Mouse (Mus musculus) left cerebral cortex, postnatal 10 days (tissue): ENCODE results near the gene Amotl1. TPM values are rescaled to one million over a fixed set of nuclear protein-coding genes. Genes with fewer than 3 reads are reported as not detected.
"Not testable (repeated sequence)": the region's sequence is repeated elsewhere in the genome, so short reads cannot be mapped to it uniquely, and the experiment has no call there.

Source experiments
- DNase-seq, 2 experiments: peaks; one replicate each; pipeline ENCODE4 v3.0.0; 2021 to 2022; ENCODE audit warnings: low spot score in 2 of 2, mixed read lengths in 1 of 2; ENCODE audit errors: extremely low spot score in 1 of 2
- intact Hi-C: fragments of 180-260 bp; cut with DNase I; formaldehyde crosslinking; loops from one replicate; pipeline ENCODE4 v1.15.1; 2025
- total RNA-seq, 2 experiments: library from RNA; stranded (reverse); gene quantifications; 2 replicates each; pipeline ENCODE4 v1.2.3; 2021

The Amotl1 gene
- total RNA-seq, 2 experiments from 2014 or later, result 12.9 to 13.9 TPM

DNA sequence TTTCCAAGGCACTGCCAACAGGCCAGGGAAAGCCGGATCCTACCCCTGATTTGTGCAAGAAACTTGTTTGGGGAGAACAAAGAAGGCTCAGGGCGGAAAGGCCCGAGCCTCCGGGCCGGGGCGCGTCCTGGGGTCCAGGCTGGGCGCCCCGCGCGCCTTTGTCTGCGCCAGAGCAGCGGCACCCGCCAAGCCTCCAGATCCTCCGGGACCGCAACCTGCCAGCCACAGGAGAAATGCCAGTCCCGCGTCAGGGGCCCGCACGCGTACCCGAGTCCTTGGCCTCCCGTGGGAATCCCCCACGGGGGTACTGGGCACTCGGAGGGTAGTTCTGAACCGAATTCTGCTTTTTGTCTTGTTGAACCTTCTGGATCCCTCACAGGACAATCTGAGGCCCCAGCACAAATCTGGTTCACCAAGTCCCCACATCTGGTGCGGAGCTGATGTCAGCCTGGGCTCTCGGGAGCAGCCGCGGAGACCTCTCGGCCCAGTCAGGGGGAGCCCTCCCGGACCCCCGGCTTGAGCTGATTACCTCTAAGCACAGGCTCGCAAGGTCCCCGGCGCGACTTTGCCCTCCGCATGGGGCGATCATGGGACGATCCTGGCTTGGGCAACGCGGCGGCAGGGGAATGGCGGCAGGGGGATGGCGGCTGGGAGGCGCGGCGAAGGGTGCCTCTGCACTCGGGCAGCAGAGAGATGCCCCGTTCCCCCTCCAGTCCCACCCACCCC, 30.5 kb downstream of the Amotl1 start:
- DNase-seq, result peak in 1 of 2 experiments; percentile 60
- intact Hi-C loops, result no loop called here

DNA sequence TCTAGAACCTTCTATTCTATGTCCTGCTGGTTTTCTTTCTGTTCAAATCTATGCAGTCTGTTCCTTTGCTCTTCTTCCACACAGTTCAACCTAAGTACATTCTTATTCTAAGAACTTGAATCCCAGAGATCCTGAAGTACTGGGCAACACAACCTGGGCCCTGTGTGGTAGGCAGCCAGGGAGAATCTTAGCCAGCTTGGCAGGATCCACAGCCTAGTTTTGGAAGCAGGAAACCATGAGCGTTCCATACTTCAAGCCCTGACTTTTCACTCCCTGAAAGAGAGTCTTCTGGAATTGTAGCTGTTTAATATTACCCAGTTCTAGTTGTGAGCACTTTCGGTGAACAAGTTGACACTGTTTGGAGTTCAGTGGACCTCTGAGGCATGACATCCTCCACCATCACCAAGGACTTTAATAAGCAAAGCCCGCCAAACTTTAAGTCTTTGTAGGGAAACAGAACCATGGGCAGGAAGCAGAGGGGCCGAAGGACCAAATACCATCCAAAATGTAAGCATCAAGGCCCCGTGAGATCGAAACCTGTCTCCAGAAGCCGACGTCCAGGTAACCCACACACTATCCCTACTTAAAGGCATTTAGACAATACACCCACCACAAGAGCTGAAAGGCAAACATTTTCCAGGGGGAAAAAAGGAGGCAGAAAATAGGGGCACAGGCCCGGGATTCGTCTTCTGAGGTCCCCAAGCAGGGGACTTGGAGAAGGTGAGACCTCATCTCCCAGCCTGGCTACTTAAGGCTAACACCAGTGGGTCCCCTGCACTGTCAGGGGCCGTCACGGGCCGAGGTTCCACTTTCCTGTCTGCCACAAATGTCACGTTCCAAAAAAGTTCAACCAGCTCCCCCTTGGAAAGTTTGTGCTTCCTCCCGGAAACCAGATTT, 31.3 kb downstream of the Amotl1 start:
- DNase-seq, result no peak
- intact Hi-C loops, result no loop called here

DNA sequence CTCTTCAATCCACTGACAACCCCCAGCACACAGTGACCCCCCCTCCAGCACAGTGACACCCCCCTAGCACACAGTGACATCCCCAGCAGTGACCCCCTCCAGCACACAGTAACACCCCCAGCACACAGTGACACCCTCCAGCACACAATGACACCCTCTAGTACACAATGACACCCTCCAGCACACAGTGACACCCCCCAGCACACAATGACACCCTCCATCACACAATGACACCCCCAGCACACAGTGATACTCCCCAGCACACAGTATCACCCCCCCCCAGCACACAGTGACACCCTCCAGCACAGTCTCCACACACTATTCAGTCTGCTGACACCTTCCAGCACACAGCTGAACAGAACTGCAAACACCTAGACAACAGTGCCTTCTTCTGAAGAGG, 32.3 kb downstream of the Amotl1 start:
- DNase-seq, result no peak
- intact Hi-C loops, result no loop called here

DNA sequence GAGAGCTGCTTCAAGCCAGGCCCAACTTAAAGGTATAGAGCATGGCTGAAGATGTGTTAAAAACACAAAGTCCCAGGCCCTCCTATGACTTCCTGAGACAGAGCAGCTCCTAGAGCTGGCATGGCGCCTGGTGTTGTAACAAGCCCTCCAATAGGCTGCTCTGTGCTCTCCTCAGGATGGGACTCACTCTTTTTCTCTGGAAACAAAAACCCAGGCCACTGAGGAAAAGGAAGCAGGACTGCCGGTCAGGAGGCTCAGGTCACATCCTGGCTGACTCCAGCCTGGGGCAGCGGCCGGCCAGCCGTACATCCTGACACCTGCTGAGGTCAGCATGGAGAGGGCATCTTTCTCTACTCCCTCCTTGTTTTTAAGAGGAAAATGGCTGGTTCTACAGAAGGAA, 36.3 kb downstream of the Amotl1 start:
- intact Hi-C loops, result no loop called here
- DNase-seq, result peak in 1 of 2 experiments; percentile 71

DNA sequence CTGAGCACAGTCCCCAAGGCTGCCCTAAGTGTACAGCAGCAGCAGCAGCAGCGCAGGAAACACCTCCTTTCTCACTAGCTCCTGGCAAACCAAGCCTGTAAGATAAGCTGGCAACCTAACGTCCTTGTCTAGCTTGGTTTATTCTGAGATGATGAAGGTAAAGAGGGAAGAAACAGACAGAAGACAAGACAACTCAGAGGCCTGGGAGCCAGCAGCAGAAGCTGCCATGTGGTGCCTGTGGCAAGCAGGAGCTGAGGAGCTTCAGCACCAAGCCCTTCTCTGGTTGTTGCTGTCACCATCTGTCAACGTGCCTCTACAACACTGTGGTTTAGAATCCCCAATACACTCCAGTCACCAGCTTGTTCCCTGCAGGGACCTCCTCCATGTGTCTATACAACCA, 37.4 kb downstream of the Amotl1 start:
- no peak for DNase-seq
- intact Hi-C loops, result no loop called here

DNA sequence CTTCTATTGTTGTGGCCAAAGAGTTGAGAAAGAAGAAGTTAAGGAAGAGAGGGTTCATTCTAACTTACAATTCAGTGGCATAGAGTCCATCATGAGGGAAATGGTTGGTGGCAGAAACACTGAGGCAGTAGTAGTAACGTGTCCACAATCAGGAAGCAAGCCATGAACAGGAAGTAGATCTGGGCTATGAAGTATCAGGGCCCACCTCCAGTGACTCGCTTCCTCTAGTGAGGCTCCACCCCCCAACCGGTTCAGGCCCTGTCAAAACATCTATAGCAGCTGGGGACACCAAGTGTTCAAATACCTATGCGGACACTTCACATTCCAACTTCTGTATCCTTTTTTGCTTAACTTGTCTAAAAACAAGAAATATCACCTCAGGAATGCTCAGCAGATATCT, 38.9 kb downstream of the Amotl1 start:
- intact Hi-C loops, result no loop called here
- no peak for DNase-seq

DNA sequence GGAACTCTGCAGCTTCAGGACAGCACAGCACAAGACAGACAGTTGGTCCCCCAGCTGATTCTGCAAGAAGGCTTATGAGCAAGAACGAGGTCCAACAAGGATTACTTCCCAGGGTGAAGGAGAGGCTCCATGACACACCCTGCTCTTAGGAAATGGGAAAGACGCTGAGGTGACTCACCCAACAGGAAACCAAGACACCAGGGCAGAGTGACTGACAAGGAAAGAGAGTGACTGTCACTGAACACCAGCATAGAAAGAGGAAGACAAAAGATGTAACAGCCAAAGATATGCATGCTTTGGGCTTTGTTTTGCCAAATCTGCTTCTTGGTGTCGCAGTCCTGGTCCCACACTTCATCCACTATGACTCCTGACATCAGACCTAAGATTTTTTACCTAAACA, 40.5 kb downstream of the Amotl1 start:
- intact Hi-C loops, result no loop called here

DNA sequence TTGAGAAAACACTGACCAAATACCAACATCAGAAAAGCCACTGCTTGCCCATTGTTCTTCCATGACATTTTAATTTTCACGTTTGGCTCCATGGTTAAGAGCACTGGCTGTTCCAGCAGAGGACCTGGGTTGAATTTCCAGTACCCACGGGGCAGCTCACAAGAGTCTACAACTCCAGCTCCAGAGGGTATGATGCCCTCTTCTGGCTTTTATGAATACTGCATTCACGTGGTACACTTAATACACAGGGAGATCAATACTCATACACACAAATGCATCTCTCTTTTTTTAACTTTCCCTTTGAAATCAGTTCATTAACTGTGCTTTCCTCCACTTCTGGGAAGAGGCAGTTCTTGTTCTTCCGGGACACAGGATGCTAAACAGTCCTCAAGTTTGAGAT, 41.4 kb downstream of the Amotl1 start:
- no peak for DNase-seq
- intact Hi-C loops, result no loop called here

More for the DNA sequence above, 40.5 kb downstream of the Amotl1 start:
- DNase-seq, result no peak

DNA sequence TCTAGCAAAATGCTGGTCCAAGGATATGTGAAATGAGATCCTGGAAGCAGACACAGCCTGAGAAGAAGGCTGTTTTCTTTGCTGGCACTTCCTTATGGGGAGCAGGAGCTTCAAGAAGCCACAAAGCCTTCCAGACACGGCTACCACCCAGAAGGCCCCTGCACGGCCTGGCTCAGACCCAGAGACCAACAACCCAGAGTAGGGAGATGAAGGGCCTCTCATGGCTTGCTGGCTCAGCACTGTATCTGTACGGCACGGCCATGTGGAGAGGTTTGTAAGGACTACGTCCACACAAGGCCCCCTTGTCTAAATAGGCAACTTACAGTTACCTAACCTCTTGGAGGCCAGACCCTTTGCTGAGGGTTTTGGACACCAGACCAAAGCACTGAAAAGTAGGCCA, 45.1 kb downstream of the Amotl1 start:
- intact Hi-C loops, result no loop called here
- peak in 1 of 2 experiments; percentile 43 for DNase-seq

DNA sequence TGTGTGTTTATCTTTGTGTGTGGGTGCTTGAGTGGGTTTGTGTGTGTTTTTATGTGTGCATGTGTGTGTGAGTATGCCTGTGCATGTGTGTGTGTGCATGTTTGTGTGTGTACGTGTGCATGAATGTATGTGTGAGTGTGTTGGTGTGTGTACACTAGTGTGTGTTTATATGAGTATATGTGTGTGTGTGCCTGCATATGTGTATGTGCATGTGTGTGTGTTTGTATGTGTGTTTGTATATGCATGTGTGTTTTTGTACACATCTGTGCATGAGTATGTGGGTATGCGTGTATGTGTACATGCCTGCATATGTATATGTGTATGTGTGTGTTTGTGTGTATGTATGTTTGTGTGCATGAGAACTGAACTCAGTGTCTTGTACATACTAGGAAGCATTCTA, 46.7 kb downstream of the Amotl1 start:
- intact Hi-C loops, result no loop called here
- no peak for DNase-seq

DNA sequence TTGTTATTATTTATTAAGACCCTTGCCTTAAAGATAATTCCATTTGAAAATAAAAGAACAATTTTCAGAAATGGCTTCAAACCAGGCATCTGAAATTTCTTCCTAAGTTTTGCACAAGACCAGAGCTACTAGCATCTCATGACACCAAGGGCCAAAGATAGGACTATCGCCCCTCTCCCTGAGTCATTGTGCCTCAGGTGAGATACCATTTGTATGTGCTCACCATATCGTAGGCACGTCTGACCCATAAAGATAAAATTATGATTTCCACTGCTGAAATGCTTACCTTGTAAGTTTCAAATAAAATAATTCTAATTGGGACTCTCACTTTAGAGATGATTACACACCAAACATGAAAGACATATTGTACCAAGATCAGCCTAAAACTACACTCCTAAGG, 47.4 kb downstream of the Amotl1 start:
- intact Hi-C loops, result no loop called here
- DNase-seq, result no peak

DNA sequence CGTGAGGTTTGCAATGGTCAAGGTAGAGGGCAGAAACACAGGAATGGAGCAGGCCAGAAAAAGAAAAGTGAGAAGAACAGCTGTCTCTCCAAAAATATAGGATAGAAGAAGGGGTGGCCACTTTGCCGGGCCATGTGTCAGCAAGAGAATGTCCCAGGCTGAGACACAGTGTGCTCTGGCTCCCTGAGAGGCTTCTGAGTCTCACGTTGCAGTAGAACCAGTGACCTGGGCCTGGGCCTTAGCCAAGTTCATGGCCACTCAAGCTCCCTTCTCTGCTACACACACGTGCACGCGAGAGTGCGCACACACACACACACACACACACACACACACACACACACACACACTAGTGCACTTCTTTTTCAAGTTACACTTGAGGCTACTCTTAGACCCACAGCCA, 48.0 kb downstream of the Amotl1 start:
- no peak for DNase-seq
- intact Hi-C loops, result no loop called here

DNA sequence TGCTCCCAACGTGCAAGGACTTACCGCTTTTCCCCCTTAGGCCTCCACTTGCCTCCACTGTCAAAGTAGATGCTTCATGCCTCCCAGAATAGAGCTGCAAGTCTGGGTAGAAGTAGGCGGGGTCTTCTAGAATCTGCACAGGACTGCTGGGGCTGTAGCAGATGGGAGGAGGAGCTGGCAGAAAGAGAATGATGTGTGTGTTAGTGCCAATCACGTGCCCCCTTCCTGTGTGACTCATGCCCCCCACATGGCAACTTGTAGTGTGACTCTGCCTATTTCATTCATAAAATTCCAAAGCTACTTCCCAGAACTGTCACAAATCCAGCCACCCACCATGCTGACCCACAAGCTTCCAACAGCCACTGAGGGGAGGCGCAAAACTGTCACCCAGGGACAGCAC, 48.4 kb downstream of the Amotl1 start:
- DNase-seq, result peak; percentile 30 to 40
- intact Hi-C loops, result no loop called here

DNA sequence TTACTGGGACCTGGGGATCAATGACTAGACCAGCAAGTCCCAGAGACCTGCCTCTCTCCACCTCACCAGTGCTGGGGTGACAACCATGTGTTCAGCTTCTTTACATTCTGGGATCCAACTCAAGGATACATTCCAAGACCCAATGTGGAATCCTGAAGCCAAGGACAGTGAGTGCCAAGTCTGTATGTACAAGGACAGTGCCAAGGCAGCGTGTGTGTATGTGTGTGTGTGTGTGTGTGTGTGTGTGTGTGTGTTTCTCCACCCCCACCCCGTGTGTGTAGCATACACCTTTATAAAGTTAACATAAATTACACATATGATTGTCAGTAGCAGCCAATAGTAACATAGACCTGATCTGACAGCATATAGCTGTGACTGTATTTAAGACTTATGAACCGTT, 49.0 kb downstream of the Amotl1 start:
- intact Hi-C loops, result no loop called here
- DNase-seq, result no peak

DNA sequence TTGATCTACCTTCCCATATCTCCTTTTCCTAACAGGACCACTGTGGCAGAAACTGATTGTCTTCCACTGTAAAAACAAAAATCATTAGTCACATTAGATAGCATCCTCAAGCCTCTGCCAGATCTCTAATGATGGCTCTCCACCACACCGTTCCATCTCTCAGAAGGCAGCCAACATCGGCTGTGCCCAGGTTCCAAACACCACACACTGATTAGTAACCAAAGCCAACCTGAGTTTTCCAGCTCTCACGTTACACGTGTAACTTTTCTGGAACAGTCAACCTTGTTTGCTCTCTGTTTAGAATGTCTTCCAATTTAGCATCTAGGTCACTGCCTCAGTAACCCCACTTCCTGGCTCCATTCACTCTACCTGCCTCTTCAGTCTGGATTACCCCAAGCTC, 51.0 kb downstream of the Amotl1 start:
- no peak for DNase-seq
- intact Hi-C loops, result no loop called here

DNA sequence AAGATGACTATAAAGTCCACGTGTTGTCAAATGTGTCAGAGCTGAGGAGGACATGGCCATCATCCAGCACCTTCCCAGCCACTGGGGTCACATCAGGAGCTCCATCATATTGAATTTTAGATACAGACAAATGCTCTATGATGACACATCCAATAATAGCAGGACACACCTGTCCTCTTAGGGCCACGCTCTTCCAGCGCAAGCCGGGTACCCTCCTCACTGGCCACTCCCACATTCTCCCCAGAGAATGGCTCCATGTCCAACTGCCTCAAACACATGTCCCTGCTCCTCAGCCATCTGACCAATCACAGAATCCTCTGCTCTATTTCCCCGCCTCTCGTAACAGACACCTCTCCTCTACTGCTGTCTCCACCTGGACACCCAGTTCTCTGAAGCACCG, 54.2 kb downstream of the Amotl1 start:
- intact Hi-C loops, result no loop called here
- no peak for DNase-seq

DNA sequence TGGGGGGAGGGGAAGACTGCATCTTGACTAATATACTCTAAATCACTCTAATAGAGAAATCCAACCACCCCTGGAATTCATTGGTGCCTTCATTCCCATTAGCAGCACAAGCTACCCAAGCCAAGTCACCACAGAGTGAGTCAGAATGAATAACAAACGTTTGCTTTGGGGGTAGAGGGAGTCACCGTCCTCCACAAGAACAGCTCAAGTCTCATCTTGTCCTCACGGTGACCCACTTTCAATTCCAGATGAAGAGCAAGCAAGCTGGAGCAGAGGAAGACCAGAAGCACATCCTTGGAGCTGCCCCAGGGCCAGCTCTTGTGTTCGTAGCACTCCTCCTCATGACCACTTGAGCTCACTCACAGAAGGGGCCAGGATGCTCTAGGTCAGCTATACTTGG, 56.2 kb downstream of the Amotl1 start:
- DNase-seq, result no peak
- intact Hi-C loops, result no loop called here

DNA sequence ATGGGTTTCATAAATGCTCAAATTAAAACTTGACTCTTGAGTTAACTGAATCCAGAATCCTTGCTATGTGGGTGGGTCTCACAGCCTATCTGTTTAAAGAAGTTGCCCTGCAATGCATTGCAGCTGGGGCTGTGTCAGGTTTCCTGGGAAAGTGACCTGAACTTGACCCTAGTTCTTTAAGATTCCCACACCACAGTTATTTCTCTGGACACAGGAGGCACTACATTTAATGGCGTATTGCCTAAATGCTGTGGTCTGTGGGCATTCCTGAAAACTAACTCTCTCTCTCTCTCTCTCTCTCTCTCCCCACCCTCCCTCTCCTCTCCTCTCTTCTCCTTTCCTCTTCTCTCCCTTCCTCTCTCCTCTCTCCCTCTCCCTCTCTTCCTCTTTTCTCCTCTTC, 59.2 kb downstream of the Amotl1 start:
- intact Hi-C loops, result no loop called here

DNA sequence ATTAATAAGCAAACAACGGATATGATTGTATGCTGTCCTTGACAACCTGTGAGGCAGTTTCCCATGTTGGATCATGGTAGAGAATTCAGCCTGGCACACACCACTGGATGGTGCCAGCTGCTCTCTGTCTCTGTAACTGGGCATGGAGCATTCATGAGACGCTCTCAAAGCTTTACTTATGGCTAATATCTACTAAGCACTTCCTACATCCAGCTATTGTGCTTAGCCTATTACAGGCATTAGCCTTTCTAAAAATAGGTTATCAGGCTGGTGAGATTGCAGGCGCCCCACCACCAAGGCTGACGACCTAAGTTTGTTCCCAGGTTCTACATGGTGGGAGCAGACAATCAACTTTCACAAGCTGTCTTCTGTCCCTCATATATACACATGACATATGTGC, 65.9 kb downstream of the Amotl1 start:
- intact Hi-C loops, result no loop called here
- DNase-seq, result no peak

More for the DNA sequence above, 59.2 kb downstream of the Amotl1 start:
- DNase-seq, result no peak

DNA sequence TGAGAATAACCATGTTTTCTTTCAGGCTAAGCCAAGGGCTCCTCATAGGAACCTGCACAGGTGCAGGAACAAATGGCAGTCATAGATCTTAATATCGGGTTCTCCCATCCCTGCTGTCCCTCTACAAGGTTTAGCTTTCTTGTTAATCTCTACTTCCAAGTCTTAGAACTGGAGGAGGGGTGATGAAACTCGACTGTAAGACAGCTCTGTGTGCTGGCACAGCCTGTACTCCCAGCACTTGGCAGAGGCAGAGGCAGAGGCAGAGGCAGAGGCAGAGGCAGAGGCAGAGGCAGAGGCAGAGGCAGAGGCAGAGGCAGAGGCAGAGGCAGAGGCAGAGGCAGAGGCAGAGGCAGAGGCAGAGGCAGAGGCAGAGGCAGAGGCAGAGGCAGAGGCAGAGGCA, 68.5 kb downstream of the Amotl1 start:
- intact Hi-C loops, DNase-seq: not testable (repeated sequence)
